Mouse (Mus musculus): ENCODE data around the gene Dph2. TPM values are rescaled to one million over a fixed set of nuclear protein-coding genes. Genes with fewer than 3 reads are reported as not detected.

Dph2 gene
- total RNA-seq (2021): 10.2 and 10.7 TPM in 2 replicates
- long read RNA-seq, experiment 1, transcript Dph2-201 (6 exons, 2,555 nt): major isoform, 11 of 13 reads
- long read RNA-seq, experiment 1, partial matches to known transcripts: 1 of 13 reads
- long read RNA-seq, experiment 1, other reads (novel, unspliced or antisense): 1 of 13 reads
- long read RNA-seq, experiment 2, transcript Dph2-201 (6 exons, 2,555 nt): major isoform, 7 of 8 reads
- long read RNA-seq, experiment 2, partial matches to known transcripts: 0 of 8 reads
- long read RNA-seq, experiment 2, other reads (novel, unspliced or antisense): 1 of 8 reads

DNA sequence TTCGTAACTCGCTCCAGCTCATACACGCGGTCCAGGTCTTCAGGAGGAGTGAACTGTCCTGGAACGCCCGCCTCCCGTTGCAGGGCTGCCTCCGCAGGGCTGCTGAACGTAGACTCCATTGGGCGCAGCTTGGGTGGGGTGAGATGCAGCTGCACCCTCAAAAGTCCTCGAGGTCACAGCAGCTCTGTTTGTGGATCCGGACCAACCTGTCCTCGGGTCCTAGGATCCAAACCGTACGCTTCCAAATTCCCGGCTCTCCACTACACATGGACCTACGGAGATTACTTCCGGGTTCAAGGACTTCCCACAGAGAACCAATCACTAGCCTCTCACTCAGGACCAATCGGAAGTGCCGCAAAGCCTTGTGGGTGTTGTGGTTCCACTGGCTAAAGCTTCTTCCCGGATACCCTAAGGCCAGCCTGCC lies at the start of gene Dph2:
Gene Dph2, minus strand, starts transcription at position 295 of the 424 bp plus-strand sequence.
- peak; percentile 88 for DNase-seq

DNA sequence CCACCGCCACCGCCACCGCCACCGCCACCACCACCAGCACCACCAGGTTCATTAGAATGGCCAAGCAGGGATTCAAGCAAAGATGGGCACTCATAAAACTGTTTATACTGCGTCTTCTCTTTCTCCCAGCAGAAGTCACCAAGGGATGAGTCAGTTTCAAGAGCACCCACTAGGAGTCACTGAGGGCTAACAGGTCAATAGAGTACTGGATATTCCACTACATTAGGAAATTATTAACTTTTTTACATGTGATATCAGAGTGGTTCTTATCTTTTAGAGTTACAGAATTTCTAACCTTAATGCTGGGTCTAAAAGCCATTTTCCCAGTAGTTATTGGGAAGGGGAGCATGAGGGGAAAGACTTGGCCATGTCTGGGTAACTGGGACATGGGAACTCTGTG lies 45.1 kb upstream of the Dph2 start:
- no peak for DNase-seq

DNA sequence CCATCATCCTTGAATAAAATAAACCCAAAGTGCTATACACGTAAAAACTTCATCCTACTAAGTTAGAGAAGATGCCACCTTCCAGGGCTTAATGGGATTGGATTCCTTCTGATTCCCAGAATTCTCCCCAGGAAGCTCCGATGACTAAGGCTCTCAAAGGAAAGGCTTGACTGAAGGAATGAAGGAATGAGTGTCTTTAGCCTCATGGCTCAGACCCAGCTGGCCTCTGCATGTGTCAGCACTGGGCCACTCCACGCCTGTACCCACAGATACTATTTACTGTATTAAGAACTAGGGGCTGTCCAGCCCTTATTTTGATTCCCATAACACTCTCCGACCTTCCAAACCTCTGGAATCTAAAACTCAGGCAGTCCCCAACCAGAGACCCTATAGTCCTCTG lies 42.2 kb upstream of the Dph2 start:
- no peak for DNase-seq

DNA sequence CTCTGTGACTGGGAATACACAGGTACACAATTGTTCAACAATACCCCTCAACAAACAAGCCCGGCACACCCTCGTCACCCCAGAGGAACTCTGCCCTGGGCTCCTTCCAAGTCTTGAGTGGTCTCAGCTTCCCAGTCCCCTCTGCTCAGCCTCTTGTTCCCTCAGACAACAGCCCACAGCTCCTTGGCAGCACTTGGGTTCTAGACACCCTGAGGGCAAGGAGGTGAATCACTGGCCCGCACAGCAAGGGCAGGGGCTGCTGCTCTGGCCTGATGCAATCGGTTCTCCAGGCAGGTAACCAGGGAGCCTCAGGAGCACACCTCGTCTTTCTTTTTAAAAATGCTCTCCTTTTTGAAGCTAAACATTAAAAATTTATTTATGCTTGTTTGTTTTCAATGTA lies 41.4 kb upstream of the Dph2 start:
- no peak for DNase-seq

DNA sequence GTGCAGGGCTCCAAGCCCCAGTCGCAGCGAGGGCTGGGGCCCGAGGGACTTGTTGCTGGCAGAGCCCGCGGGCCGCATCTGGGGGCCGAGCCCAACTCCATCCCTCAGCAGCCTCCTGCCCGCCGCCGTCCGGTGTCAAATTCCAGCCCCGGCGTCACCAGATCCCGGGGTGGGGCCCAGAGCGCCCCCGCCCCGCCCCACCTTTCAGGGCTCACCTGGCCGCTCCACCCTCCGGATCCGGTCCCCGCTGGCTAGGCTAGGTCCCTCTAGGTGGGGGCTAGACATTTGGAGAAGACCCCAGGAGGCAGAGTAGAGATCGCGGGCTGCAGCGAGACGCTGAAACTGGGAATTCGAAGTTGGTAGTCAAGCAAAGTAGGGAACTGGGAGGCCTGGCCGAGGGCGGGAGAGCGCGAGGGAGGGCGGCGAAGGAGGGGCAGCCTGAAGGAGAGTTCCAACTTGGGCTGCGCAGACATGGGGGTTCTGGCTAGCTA lies 37.6 kb upstream of the Dph2 start, which contains the start of gene Artn:
Gene Artn, minus strand, starts transcription at position 373 of the 491 bp plus-strand sequence.
- DNase-seq: peak; percentile 40

DNA sequence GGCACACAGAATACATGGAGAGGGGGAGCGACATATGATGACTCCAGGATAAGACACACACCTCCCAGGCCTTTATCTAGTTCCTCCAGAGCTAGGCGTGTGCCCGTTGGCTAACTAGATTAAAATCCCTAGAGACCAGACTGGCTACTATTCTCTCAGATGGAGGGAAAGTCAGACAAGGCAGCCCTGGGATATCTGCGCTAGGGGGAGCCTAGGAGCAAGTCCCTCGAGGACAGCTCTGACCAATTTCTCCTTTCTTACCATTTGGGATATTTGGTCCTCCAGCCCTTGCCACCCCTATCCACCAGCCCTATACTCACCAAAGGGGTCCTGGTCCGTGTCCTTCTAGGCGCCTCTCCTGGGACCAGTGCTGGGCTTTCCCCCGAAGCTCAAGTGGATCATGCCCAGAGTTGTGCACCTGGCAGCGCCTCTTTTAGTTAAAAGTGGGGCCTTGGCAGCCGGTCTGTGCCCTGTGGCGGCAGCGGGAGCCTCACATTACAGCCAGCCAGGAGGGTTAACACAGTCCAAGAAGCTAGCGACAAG lies 36.9 kb upstream of the Dph2 start:
- DNase-seq: peak; percentile 71

DNA sequence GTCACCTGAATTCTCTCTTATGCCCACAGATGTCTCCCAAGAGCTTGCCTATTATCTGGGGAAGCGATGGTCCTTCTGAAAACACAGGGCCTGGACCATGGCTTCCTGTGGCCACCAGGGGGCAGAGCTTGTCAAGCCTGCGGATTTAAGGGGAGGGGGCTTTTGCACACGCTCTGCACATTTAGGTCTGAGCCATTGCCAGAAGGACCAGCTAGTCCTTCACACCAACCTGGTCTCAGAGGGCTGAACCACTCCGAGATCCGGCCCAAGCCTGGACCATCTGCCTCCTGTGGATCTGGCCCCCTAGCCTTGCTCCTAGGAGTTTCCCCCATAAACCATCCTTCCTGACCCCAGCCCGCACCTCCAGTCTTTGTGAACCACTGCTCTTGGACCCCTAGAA lies 36.4 kb upstream of the Dph2 start:
- DNase-seq: peak; percentile 37

DNA sequence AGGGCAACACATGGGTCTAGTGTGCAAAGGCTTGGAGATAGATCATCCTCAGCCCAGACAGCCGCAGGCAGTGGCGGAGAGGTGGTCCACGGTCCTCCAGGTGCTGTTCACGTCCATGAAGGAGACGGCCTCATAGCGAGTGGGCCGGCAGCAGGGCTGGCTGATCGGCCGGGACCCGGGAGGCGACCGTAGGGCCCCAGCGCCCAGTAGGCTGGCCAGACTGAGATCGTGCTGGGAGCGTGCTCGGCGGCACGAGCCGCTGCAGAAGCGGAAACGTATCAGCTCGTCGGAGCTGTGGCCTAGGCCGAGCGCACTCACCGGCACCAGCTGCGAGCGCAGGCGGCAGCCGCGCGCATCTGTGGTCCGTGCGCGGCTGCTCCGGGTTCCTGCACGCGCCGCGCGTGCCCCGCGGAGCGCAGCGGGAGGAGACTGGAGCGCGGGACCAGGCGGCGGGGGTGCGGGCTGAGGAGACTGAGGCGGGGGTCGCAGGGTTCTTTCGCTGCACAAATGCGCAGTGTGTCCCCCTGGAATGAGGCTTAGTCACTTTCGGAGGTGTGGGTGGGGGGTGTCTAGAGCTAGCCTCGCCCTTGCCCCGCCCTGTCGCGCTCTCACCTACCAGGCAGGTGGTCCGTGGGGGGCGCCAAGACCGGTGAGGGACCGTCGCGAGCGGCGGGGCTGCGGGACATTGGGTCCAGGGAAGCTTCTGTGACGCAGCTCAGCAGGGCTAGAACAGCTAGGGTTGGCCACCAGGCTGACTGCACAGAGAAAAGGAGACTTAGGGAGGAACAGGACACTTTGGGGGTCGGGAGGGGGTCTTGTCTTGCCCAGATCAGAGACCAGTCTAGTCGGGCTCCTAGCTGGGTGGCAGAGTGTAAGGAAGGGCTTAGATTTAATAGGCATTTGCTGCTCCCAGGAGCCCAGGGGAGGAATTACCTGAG lies 35.0 kb upstream of the Dph2 start:
- peak; percentile 62 for DNase-seq

DNA sequence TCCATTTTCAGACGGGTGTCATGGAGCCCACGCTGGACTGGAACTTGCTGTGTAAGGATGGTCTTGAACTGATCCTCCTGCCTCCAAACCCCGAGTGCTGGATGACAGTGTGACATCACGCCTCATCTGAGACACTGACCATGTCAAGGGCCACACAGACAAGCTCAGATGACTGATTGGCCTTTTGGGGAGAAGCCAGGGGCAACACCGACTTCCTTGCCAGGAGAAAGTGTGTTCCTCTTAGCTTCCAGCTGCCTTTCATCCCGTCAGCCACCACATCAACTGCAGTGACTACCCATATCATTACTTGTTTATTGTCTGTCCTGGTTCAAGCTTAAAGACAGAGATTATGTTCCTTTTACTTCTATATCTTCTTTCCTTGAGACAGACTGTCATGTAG lies 33.1 kb upstream of the Dph2 start:
- no peak for DNase-seq

DNA sequence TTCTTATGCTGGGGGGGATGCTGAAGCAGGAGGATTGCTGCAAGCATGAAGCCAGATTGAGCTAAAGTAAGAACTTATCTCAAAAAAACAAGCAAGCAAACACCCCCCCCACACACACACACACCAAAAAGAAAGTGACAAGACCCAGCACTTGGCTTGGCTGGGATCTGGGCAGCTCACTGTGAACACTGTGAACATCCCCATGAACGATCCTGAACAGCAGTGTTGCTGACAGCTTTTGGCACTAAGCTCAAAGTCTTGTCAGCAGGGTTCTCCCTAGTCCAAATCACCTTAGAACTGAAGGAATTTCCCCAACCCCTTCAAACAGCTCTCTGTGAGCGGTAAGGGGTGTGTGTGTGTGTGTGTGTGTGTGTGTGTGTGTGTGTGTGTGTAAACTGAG lies 31.6 kb upstream of the Dph2 start:
- DNase-seq: no peak

DNA sequence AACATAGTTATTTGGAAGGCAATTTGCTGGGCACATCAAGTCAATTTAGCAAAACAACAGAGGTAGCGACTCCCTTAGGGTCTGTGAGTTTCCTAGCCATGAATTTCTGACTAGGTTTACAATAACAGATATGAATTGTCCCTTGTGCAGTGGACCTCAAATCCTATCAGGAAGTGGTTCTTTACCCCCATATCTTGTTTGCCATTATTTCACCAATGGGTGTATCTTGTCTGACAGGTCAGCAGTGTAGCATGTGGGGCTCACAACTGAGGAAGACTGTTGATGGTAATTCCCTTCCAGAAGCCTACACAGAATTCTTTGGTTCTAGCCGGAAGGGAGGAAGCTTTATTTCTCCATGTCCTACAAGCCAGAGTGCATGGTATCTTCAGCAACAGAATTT lies 29.5 kb upstream of the Dph2 start:
- DNase-seq: no peak

DNA sequence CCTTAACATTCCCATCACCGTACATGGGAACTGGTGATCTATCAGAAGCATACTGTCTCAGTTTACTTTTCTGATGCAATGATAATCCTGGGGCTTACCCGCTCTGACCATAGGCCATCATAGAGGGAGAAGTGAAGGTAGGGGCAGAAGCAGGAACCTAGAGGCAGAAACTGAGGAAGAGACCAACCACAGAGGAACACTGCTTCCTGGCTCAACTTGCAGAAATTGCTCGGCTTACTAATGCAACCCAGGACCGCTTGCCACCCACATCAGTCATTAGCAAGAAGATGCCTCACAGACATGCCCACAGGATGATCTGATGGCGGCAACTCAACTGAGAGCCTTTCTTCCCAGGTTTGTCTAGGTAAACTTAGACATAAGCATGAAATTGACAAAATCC lies 26.9 kb upstream of the Dph2 start:
- DNase-seq: no peak

DNA sequence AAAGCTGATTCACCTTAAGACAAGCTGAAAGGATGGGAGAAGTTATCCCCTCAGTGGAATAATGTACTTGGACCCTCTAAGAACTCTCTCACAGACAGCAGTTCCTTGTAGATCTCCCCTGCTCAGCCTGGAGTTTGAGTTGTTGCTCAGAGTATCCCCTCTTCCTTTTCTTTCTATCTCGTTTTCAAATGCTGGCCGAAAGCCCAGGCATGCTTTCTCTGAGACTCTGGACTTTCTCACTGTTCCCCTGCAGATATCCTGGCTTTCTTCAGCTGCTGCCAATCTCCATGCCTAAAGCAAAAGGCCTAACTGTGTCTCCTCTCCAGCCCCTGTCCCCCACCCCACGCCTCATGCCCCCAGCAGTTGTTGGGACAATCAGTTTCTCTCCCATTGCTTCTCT lies 26.4 kb upstream of the Dph2 start:
- DNase-seq: no peak

DNA sequence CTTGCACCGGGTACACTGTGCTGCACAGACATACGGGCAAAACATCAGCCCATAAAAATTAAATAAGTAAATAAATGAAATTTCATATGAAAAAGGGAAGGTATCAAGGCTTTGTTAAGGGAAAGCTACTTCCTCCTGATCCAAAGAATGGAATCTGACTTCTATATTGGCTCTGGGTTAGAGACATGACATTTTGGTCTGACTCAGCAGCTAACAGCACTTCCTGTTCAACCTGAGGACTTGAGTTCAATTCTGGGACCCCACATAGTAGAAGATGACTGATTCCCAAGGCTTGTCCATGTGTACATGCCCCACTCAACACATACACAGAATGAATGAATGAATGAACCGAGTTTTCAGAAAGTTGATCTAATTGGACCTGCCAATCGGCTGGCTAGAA lies 26.0 kb upstream of the Dph2 start:
- DNase-seq: no peak

DNA sequence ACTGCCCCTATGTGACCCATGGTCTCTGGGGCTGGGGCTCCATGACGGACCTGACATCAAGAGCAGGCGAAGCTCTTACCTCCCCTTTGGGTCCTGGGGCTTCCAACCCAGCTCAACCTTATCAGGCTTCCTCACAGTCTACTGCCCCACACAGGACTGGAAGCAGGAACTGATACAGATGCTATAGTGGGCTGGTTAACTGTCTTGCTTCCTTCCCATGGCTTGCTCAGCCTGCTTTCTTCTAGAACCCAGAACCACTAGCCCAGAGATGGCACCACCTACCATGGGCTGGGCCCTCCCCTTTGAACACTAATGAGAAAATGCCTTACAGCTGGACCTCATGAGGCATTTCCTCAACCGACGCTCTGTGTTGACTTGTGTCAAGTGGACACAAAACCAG lies 25.6 kb upstream of the Dph2 start:
- DNase-seq: no peak

DNA sequence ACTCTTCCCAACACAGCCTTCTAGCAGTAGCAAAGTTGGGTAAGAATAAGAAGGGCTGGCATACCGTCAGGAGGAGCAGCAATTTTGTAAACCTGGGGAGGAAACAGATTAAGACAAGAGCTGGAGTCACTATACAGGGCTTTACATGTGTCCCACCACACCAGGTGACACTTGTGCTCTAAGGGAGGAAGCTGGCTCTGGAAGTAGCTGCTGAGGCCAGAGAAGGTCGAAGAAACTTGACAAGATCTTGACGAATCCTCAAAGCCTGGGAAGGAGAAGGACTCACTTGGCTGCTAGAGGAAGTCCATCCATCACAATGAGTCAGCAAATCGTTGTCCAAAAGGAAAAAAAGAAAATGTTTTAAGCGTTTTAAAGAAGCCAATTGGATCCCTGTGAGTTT lies 24.6 kb upstream of the Dph2 start:
- no peak for DNase-seq

DNA sequence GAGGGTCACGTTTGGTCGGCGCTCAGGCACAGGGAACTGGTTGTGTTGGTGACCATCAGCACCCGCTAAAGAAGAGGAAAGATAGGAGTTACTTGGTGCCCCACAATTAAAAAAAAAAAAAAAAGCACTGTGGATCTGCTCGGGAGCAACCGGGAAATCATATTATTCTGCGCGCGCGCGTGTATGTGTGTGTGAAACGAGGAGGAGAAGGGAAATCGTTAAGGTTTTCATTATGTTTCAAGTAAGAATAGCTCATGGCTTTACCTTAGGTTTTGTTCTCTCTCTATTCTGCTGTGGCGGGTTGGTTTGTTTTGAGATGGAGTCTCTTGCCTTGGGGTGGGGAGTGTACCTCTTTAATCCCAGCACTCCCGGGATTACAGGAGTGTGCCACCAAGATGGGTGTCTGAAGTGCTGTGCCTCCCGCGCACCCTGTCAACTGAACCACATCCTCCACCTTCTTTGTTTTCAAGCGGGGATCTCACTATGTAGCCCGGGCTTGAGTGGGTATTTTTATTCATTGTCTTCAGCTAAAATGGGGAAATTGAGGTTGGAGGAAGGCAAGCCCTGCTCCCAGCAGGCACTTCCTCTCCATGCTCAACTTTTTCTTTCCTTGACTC lies 23.8 kb upstream of the Dph2 start:
- DNase-seq: no peak

DNA sequence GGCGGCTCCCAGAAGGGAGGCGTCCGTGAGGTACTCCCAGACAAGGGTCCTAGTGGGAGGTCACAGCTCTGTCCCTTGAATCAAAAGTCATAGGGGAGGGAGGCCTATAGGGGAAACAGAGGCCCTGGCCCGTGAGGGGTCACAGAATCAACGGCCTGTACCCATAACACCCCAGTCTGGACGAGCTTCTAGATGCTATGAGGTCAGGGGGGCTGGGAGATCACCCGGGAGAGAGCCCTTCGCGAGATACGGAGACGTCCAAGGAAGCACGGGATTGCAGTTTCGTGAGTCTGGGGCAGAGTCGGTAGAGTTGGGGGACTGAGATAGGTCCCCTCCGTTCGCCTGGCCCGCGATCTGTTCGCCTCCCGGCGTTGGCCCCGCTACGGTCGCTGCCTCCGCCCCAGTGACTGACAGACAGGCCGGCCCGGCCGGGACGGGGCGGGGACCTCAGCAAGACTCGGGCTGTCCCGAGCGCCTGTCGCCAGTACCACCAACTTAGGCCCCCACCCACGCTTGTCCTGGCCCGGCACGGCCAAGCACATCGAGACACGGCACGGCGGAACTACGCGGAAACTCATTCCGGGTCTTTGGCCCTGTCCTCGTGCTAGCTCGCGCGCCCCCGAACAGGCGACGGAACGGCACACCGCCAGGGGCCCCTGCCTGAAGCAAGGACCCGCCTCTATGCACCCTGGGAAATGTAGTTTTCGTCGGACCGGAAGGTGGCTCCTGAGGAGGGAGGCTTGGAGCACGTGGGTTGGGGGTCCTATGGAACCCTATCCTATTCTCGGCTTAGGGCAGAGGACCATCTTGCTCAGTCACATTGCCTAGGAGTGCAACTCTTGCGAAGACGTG lies 23.0 kb upstream of the Dph2 start, which contains the start of gene Ipo13:
Gene Ipo13, minus strand, starts transcription at position 409 of the 852 bp plus-strand sequence.
- peak; percentile 95 for DNase-seq

DNA sequence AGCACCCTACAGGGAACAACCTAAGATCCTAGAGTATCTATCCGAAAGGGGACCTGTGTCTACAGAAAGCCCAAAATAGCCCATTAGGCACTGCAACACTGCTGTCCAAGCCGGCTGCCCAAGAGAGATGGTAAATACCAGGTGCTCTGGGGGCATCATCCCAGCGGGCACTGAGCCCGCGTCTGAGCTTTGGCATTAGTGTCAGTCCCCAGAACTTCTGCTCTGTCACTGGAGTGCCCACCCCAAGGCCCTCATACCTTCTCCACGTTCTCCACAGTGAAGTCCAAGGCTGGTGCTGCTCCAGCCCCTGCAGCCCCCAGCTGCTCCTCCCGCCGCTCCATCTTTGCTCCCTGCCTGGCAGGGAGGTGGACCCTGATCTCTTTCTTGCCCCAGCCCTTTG lies 22.2 kb upstream of the Dph2 start:
- no peak for DNase-seq

DNA sequence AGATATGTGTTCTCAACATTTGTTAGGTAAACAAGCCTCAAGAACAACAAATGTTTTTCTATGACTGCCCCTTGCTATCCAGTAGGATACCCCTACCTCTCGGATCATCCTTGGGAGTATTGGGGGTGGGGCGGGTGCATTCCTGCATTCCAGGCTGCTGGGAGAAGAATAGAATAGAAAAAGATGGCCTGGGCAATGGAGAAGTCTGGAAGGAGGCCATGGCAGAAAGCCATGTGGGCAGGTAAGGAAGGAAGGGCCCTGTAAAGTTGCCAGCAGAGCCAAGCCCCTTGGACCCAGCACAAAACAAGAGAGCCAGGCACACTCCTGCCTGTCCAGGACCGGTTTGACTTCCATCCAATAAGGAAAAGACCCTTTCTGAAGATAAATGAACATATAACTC lies 21.6 kb upstream of the Dph2 start:
- DNase-seq: no peak

DNA sequence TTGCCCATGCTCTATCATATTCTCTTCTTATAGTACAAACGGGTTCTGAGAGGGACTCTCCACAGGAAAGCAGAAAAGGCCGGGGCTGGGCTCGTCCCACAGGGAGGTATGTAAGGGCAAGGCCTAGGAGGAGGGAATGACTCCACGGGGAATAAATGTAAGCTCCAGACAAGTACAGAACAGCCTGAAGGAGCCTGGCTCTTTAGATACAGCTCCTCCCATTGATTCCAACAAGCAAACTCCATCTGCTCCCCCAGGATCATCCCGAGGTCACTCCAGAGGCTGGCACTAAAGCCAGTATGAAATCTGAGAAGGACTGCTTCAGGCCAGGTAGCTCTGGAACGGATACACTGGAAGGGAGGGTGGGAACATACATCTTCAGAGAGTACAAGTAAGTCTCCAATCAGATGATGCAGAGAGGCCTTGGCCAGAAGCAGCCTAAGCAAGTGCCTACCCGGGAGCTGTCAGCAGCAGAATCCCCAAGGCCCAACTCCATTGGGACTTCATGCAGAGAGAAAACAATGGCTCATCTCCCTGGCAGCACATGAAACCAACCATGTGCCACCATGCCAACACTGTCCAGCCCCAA lies 20.9 kb upstream of the Dph2 start:
- DNase-seq: no peak
